Mouse (Mus musculus): ENCODE data around the gene Greb1.

Greb1 gene

DNA sequence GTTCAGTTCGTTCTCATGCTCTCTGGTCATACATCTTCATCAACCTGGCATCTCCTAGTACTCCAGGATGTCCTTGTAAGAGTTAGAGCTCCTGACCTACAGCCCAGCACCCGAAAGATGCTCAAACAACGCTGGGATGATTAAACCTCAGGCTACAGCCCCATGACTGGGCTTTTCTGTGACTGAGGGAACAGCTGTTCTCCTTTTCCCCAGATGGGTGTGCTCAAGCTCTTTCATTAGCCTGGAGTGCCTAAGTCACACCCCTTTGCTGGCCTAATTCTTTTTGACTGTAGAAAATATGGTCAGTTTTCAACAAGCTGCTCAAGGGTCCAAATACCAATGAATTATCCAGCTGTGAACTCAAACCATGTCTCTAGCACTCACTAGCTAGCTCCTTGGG lies 7.4 kb upstream of the Greb1 start:
- in situ Hi-C loops (cut with MboI, MseI): loop anchor here (5.0 to 25.0 kb wide), 2 partner anchors 86 to 454 kb away; partner anchors contain the start of gene Pdia6

DNA sequence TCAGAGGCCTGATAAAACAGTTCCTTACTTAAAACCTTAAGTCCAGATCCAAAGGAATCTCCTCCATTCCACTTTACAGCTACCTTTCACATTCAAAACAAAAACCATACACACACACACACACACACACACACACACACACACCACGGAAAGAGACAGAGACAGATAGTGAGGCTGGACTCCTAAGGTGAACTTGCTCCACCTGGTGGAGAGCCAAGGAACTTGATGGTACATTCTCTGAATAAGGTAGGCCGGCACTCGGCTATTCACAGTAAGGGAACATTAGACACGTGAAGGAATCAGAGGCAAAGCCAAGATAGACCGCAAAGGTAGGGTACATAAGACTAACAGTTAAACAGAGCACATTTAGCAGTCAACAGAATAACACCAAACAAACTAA lies 4.8 kb upstream of the Greb1 start:
- in situ Hi-C loops (cut with MboI, MseI): loop anchor here (5.0 to 25.0 kb wide), 2 partner anchors 83 to 457 kb away; partner anchors contain the start of gene Pdia6

GRCm38 (mm10) chr12:16803956-16804430 lies 3.3 kb upstream of the Greb1 start:
- in situ Hi-C loops (cut with MboI, MseI): loop anchor here (25.0 kb wide), 1 partner anchor 458 kb away; the partner anchor contains the start of gene Pdia6

DNA sequence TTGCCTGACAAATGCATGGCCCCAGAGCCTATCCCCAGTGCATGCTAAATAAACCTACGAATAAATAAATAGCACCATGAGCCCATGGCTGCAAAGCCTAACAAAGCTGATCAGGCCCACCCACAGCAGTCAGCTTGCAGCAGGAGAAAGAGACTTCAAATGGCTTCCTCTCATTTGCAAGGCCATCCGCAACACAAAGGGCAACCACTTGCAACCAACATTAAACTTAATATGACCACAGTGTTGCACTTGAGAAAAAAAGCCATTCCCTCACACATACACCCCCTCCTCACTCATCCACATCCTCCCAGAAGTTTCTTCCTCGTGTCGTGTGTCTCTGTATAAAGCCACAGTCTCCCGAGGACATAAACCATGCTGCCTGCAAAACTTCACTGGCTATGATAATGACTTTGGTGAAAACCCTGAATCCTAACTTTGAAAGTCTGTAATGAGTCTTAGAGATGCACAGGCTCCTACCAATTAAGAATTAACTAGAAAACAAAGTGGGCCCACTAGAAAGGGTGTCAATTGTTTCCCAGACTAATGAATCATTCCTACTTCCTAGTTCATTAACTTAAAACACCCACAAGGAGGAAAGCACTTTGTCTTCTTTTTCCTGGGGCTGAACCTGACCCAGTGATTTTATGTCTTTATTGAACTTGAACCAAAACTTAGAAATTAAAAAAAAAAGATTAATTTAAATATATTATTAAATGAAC lies 2.7 kb upstream of the Greb1 start:
- in situ Hi-C loops (cut with MboI, MseI): loop anchor here (25.0 kb wide), 1 partner anchor 459 kb away; the partner anchor contains the start of gene Pdia6

- in situ Hi-C loops (cut with MboI, MseI): loop anchor here (25.0 kb wide), 1 partner anchor 461 kb away; the partner anchor contains the start of gene Pdia6
Measured at GRCm38 (mm10) chr12:16800959-16801315, 251 bp upstream of the Greb1 start.

- in situ Hi-C loops (cut with MboI, MseI): loop anchor here (25.0 kb wide), 1 partner anchor 462 kb away; the partner anchor contains the start of gene Pdia6
Measured at GRCm38 (mm10) chr12:16799928-16800258, 793 bp downstream of the Greb1 start.

DNA sequence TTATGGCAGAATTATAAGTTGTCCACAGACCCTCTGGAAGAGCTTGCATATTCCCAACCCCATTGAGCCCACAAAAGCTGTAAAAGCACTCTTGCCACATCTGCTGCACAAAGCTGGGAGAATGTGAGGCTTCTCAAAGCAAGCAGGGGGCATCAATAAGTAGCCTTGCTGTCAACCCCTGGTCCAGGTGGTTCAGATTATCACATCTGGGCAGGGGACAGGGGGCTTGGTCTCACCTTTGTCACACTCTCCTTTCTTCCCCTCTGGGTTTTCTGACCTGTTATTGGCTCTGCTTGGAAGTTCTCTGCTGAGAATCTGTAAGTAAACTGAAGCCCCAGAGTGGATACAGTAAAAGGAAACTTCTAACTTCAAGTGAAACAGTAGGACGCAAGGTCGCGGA lies 1.8 kb downstream of the Greb1 start:
- in situ Hi-C loops (cut with MboI, MseI): no loop called here

DNA sequence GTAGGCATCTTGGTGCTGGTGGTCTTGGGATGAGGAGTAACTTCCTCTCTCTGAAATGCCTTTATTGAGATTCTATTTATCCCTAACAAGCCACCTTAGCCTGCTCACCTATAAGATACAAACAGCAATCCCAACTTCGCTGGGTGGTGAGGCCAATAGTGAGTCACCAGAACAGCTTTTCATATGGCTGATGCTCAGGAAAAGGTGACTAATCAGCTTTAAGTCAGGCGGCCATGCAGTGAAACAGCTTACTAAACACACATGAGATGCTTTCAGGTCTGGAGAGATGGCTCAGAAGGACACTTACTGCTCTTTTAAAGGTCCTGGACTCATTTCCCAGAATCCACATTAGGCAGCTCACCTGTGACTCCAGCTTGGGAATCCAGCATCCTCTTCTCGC lies 4.9 kb downstream of the Greb1 start:
- in situ Hi-C loops (cut with MboI, MseI): no loop called here

- in situ Hi-C loops (cut with MboI, MseI): no loop called here
Measured at GRCm38 (mm10) chr12:16793371-16793770, 7.3 kb downstream of the Greb1 start.

DNA sequence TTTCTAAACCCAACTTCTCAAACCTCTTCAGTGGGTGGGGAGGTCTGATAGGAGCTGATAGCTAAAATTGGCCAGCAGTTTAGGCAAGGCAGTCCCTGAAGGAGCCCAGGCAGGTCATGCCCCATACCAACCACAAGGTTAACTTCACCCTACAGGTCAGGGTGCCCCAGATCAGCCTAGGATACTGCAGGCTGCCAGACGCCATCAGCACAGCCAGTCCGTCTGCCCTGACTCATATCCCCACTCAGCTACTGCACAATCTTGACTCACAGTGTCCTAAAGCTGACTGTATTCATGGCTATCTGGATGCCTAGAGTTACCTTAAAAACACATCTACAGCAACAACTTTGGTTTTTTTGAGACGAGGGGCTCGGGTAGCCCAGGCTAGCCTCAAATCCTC lies 10.2 kb downstream of the Greb1 start:
- in situ Hi-C loops (cut with MboI, MseI): no loop called here

DNA sequence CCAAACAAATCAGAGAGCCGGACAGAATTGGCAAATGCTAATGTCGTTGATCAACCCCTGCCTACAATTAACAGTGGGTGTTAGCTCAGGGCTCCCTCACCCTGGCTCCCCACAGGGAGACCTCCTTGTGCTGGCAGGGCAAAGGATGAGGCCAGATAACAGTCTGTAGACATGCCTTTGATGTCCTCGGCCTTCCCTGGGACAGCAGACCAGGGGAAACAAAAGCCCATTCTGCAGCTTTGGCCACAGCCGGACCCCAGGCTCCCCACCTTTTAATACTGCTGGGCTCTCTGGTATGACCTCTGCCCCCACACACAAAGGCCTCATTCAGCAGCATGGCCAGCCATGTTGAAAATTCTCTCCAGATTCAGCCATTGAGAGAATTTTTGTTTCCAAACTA lies 10.9 kb downstream of the Greb1 start:
- in situ Hi-C loops (cut with MboI, MseI): no loop called here

- in situ Hi-C loops (cut with MboI, MseI): no loop called here
Measured at GRCm38 (mm10) chr12:16789199-16789598, 11.5 kb downstream of the Greb1 start.

GRCm38 (mm10) chr12:16788600-16788999 lies 12.1 kb downstream of the Greb1 start:
- in situ Hi-C loops (cut with MboI, MseI): no loop called here

- in situ Hi-C loops (cut with MboI, MseI): no loop called here
Measured at GRCm38 (mm10) chr12:16781034-16781746, 19.5 kb downstream of the Greb1 start.

DNA sequence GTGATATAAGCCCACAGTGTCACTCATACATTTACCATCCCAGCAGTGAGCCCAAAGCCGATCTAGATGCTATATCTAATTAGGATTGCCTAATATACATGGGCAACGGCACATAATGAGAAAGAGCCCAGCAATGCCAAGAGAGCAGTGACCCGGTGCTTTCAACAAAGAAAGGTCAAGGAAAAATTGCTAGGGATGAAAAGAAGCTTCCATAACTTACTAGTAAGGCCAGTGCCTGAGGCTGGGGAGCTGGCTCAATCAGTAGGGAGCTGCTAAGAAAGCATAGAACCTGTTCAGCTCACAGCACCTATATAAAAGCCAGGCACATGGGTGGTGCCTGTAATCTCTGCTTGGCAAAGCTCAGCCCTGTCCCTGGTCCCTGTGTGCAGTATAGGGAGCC lies 20.4 kb downstream of the Greb1 start:
- in situ Hi-C loops (cut with MboI, MseI): no loop called here

GRCm38 (mm10) chr12:16779165-16779564 lies 21.5 kb downstream of the Greb1 start:
- in situ Hi-C loops (cut with MboI, MseI): no loop called here

- in situ Hi-C loops (cut with MboI, MseI): no loop called here
Measured at GRCm38 (mm10) chr12:16778523-16778922, 22.2 kb downstream of the Greb1 start.

- in situ Hi-C loops (cut with MboI, MseI): no loop called here
Measured at GRCm38 (mm10) chr12:16775351-16775750, 25.3 kb downstream of the Greb1 start.

DNA sequence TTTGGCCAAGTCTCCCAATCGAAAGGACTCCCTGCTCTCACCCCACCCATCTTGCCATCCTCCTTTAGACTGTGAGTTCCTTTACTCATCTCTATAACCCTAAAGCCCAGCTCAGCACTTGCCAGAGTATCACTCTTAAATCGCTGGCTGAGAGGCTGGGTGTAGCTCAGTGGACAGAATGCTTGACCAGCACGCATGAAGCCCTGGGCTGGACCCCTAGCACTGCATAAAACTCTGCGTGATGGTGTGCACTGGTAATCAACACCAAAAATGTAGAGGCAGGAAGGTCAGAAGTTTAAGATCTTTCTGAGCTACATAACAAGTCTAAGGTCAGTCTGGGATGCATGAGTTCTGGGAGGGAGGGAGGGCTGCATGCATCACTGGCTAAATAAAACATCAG lies 26.1 kb downstream of the Greb1 start:
- in situ Hi-C loops (cut with MboI, MseI): no loop called here

DNA sequence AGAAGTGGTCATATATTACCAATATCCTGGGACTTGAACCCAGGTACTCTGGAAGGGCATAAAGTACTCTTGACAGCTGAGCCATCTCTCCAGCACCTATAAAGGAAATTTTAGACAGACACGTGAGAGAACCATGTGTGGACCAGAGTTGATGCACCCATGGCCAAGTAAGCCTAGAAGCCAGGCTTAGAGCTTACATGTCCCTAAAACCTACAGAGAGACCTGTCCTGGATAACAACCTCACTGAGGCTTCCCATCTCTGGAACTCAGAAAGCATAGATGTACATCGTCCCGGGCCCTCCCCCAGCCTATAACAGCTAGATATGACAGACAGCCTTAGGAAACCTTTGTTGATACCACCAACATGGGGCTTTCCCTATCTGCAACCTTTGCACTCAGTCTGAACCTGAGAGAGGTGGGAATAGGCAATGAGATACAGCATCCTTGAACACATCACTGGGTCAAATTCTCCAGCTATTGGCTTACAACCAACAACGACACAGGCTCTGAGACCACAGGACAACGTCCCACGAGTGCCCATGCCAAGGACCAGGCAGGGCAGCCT lies 31.0 kb downstream of the Greb1 start:
- in situ Hi-C loops (cut with MboI, MseI): no loop called here

GRCm38 (mm10) chr12:16768711-16769110 lies 32.0 kb downstream of the Greb1 start:
- in situ Hi-C loops (cut with MboI, MseI): no loop called here

DNA sequence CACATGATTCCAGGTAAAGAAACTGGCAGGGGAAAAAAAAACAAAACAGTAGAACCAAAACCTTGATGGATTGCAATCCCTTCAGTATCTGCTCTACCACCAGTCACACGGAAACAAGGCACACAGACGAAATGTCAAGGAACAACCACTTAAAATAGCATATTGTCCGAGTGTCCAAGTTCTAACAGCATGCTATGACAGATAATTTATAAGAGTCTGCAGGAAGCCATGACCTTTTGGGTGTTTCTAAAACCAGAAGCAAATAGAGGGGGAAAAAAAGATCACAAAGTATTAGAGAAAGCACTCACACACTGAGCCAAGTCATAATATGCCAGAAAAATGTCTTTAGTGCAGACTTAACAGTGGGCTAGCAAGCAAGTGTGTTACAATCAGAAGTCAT lies 32.4 kb downstream of the Greb1 start:
- in situ Hi-C loops (cut with MboI, MseI): no loop called here

Data from T-helper 2 cell (primary cell).